Mouse (Mus musculus): Measurements from ENCODE around the gene Dhh. TPM values are rescaled to one million over a fixed set of nuclear protein-coding genes. Genes with fewer than 3 reads are reported as not detected.

Dhh gene
- polyA plus RNA-seq, 1 experiment, result 0.40 TPM

GRCm38 (mm10) chr15:98893940-98894745 is 4.2 kb downstream of the Dhh start, which contains the start of gene Rhebl1:
Gene Rhebl1 (minus strand): TSS chr15:98894540.
- Histone ChIP-seq H3K4me1 (ENCODE audit: control insufficient read depth, insufficient read depth, insufficient read length, low read length) (peaks cover 15% of the 10 kb centered on the region), H3K27ac (replicated peaks; ENCODE audit: low read depth, low read length) (no peak within 1 kb of the TSS; the same call in 1 of the 2 replicates), H3K4me3 (ENCODE audit: insufficient read depth, low read depth, low read length) (peak within 1 kb of the TSS; percentile 76)

- H3K4me1 ChIP-seq (ENCODE audit: control insufficient read depth, insufficient read depth, insufficient read length, low read length), result peaks cover 15% of the 10 kb centered on the region
- H3K4me3 ChIP-seq (ENCODE audit: insufficient read depth, low read depth, low read length), result no peak overlapping the region
- H3K27ac ChIP-seq (replicated peaks; ENCODE audit: low read depth, low read length), result no peak overlapping the region
Measured at GRCm38 (mm10) chr15:98893036-98893435, 5.3 kb downstream of the Dhh start.

GRCm38 (mm10) chr15:98891907-98892606 is 6.3 kb downstream of the Dhh start:
- Histone ChIP-seq H3K4me3 (ENCODE audit: insufficient read depth, low read depth, low read length) (no peak overlapping the region), H3K27ac (replicated peaks; ENCODE audit: low read depth, low read length) (no peak overlapping the region), H3K4me1 (ENCODE audit: control insufficient read depth, insufficient read depth, insufficient read length, low read length) (peaks cover 12% of the 10 kb centered on the region)

- Histone ChIP-seq H3K4me1 (ENCODE audit: control insufficient read depth, insufficient read depth, insufficient read length, low read length) (peaks cover 9% of the 10 kb centered on the region), H3K27ac (replicated peaks; ENCODE audit: low read depth, low read length) (no peak overlapping the region), H3K4me3 (ENCODE audit: insufficient read depth, low read depth, low read length) (no peak overlapping the region)
Measured at GRCm38 (mm10) chr15:98891198-98891742, 7.1 kb downstream of the Dhh start.

GRCm38 (mm10) chr15:98887526-98887925 is 10.8 kb downstream of the Dhh start:
- Histone ChIP-seq H3K4me3 (ENCODE audit: insufficient read depth, low read depth, low read length) (no peak overlapping the region), H3K27ac (replicated peaks; ENCODE audit: low read depth, low read length) (no peak overlapping the region), H3K4me1 (ENCODE audit: control insufficient read depth, insufficient read depth, insufficient read length, low read length) (no peaks in the 10 kb centered on the region)

- Histone ChIP-seq H3K4me3 (ENCODE audit: insufficient read depth, low read depth, low read length) (no peak overlapping the region), H3K4me1 (ENCODE audit: control insufficient read depth, insufficient read depth, insufficient read length, low read length) (no peaks in the 10 kb centered on the region), H3K27ac (replicated peaks; ENCODE audit: low read depth, low read length) (no peak overlapping the region)
Measured at GRCm38 (mm10) chr15:98886667-98887387, 11.5 kb downstream of the Dhh start.

GRCm38 (mm10) chr15:98884106-98884505 is 14.2 kb downstream of the Dhh start:
- H3K4me3 ChIP-seq (ENCODE audit: insufficient read depth, low read depth, low read length), result no peak overlapping the region
- no peaks in the 10 kb centered on the region for H3K4me1 ChIP-seq (ENCODE audit: control insufficient read depth, insufficient read depth, insufficient read length, low read length)
- H3K27ac ChIP-seq (replicated peaks; ENCODE audit: low read depth, low read length), result no peak overlapping the region

GRCm38 (mm10) chr15:98883661-98884060 is 14.7 kb downstream of the Dhh start:
- H3K4me1 ChIP-seq (ENCODE audit: control insufficient read depth, insufficient read depth, insufficient read length, low read length), result no peaks in the 10 kb centered on the region
- H3K27ac ChIP-seq (replicated peaks; ENCODE audit: low read depth, low read length), result no peak overlapping the region
- no peak overlapping the region for H3K4me3 ChIP-seq (ENCODE audit: insufficient read depth, low read depth, low read length)

- Histone ChIP-seq H3K4me1 (ENCODE audit: control insufficient read depth, insufficient read depth, insufficient read length, low read length) (no peaks in the 10 kb centered on the region), H3K27ac (replicated peaks; ENCODE audit: low read depth, low read length) (no peak overlapping the region), H3K4me3 (ENCODE audit: insufficient read depth, low read depth, low read length) (peak overlapping the region; percentile 36)
Measured at GRCm38 (mm10) chr15:98881656-98882008, 16.7 kb downstream of the Dhh start.

- no peak overlapping the region; the same call in 1 of the 2 replicates for H3K27ac ChIP-seq (replicated peaks; ENCODE audit: low read depth, low read length)
- no peaks in the 10 kb centered on the region for H3K4me1 ChIP-seq (ENCODE audit: control insufficient read depth, insufficient read depth, insufficient read length, low read length)
- H3K4me3 ChIP-seq (ENCODE audit: insufficient read depth, low read depth, low read length), result peak overlapping the region; percentile 89
Measured at GRCm38 (mm10) chr15:98880978-98881655, 17.2 kb downstream of the Dhh start.

- Histone ChIP-seq H3K27ac (replicated peaks; ENCODE audit: low read depth, low read length) (no peak overlapping the region), H3K4me3 (ENCODE audit: insufficient read depth, low read depth, low read length) (no peak overlapping the region), H3K4me1 (ENCODE audit: control insufficient read depth, insufficient read depth, insufficient read length, low read length) (no peaks in the 10 kb centered on the region)
Measured at GRCm38 (mm10) chr15:98877331-98877730, 21.0 kb downstream of the Dhh start.

- peaks cover 16% of the 10 kb centered on the region for H3K4me1 ChIP-seq (ENCODE audit: control insufficient read depth, insufficient read depth, insufficient read length, low read length)
- H3K27ac ChIP-seq (replicated peaks; ENCODE audit: low read depth, low read length), result peak overlapping the region; percentile 98
- H3K4me3 ChIP-seq (ENCODE audit: insufficient read depth, low read depth, low read length), result peak overlapping the region; percentile 91
Measured at GRCm38 (mm10) chr15:98871916-98872888, 26.1 kb downstream of the Dhh start.

- H3K4me1 ChIP-seq (ENCODE audit: control insufficient read depth, insufficient read depth, insufficient read length, low read length), result peaks cover 19% of the 10 kb centered on the region
- peak within 1 kb of the TSS; percentile 91 for H3K4me3 ChIP-seq (ENCODE audit: insufficient read depth, low read depth, low read length)
- peak within 1 kb of the TSS; percentile 98 for H3K27ac ChIP-seq (replicated peaks; ENCODE audit: low read depth, low read length)
Measured at GRCm38 (mm10) chr15:98871070-98871915, 27.0 kb downstream of the Dhh start, which contains the start of gene Kmt2d. Gene Kmt2d (minus strand): TSS chr15:98871204.

All from brown adipose tissue, adult 24 weeks (tissue).